Mouse (Mus musculus) G1E (cell line): ENCODE data around the gene Acbd3. TPM values are rescaled to one million over a fixed set of nuclear protein-coding genes. Genes with fewer than 3 reads are reported as not detected.
A peak's percentile ranks its signal among the peaks of the same experiment; 100 is the strongest.

Experiments used
- ATAC-seq: 2 replicates; pipeline ENCODE4 v1.8.0; 2016; ENCODE audit warnings: mild to moderate bottlenecking; ENCODE audit not compliant: insufficient number of reproducible peaks, poor library complexity, low FRiP score, severe bottlenecking; ENCODE audit errors: extremely low read depth
- DNase-seq: peaks from one replicate; pipeline ENCODE4 v3.0.0; 2012; ENCODE audit warnings: low spot score
- H3K27me3 ChIP-seq: 2 replicates; pipeline ENCODE4 v1.6.1; 2012; ENCODE audit warnings: mild to moderate bottlenecking, low read length, inconsistent platforms; ENCODE audit not compliant: insufficient read depth
- H3K36me3 ChIP-seq: replicated peaks from 2 replicates; pipeline ENCODE3; 2012; ENCODE audit warnings: mild to moderate bottlenecking, inconsistent platforms
- H3K4me1 ChIP-seq: 2 replicates; pipeline ENCODE4 v1.6.1; 2012; ENCODE audit warnings: low read depth, low read length, inconsistent platforms, mixed read lengths; ENCODE audit not compliant: insufficient read depth
- H3K4me3 ChIP-seq: 2 replicates; pipeline ENCODE4 v1.5.1; 2012; ENCODE audit warnings: low read depth, mild to moderate bottlenecking, inconsistent platforms, low read length, moderate library complexity, mixed read lengths
- H3K9me3 ChIP-seq: replicated peaks from 2 replicates; pipeline ENCODE4 v1.6.1; 2012; ENCODE audit warnings: inconsistent platforms
- CTCF ChIP-seq: IDR thresholded peaks from 2 replicates; pipeline ENCODE4 v1.5.1; 2012; ENCODE audit warnings: low read depth, low read length, inconsistent platforms, mixed read lengths
- GATA1 ChIP-seq: IDR thresholded peaks from 2 replicates; pipeline ENCODE4 v1.6.1; 2012; ENCODE audit warnings: borderline replicate concordance, low read length, inconsistent platforms, mixed read lengths
- GATA2 ChIP-seq: IDR thresholded peaks from 2 replicates; pipeline ENCODE4 v1.6.1; 2012; ENCODE audit warnings: low read depth, low read length, inconsistent platforms, borderline replicate concordance
- POLR2AphosphoS5 ChIP-seq: IDR thresholded peaks from 2 replicates; pipeline ENCODE4 v1.6.1; 2012; ENCODE audit warnings: low read depth, low read length, inconsistent platforms; ENCODE audit not compliant: insufficient replicate concordance
- TAL1 ChIP-seq: conservative IDR thresholded peaks from 2 replicates; pipeline ENCODE4 v1.6.1; 2012; ENCODE audit warnings: low read depth, low read length, inconsistent platforms, mixed read lengths
- polyA plus RNA-seq: library from polyadenylated mRNA; stranded (reverse); fragments of >175 nt; gene quantifications from 2 replicates; pipeline ENCODE4 v1.2.3, GENCODE M21; 2012
- total RNA-seq, 2 experiments: library from RNA; stranded (forward) in 1 of 2; stranded (reverse) in 1 of 2; fragments of 200-1000 nt in 1 of 2; fragments of >200 nt in 1 of 2; fragmentation: Nextera tagmentation in 1 of 2; gene quantifications; 2 replicates each; pipeline ENCODE4 v1.2.3; 2014 to 2017

The Acbd3 gene
- total RNA-seq (2014; fragmentation: Nextera tagmentation) (34.9 and 39.0 TPM in 2 replicates), total RNA-seq (2017) (47.7 and 57.1 TPM in 2 replicates), polyA plus RNA-seq (8.2 and 9.0 TPM in 2 replicates)

DNA sequence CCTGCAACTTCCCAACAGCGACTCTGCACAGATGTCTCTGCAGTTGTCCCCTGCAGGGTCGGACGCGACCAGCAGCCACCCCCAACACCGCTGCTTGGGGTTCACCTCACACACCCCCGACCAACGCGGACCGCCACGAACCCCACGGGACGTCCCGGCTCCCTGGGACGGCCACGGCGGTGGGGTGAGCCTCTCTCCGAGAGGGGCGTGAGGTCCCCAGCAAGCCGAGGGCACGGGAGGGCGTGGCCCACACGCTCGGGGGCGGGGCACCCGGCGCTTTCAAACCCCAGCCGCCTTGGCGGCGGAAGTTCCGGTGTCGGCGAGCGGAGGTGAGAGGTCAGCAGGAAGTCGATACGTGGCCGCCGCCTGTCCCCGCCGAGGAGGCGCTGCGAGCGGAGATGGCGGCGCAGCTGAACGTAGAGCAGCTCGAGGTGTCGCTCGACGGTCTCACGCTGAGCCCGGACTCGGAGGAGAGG is at the start of gene Acbd3:
TSS of gene Acbd3 (plus strand) at position 340 of the 476 bp plus-strand sequence.
- Histone ChIP-seq H3K4me1 (peaks cover 70% of the 10 kb centered on the region), H3K9me3 (no peaks in the 10 kb centered on the region)

DNA sequence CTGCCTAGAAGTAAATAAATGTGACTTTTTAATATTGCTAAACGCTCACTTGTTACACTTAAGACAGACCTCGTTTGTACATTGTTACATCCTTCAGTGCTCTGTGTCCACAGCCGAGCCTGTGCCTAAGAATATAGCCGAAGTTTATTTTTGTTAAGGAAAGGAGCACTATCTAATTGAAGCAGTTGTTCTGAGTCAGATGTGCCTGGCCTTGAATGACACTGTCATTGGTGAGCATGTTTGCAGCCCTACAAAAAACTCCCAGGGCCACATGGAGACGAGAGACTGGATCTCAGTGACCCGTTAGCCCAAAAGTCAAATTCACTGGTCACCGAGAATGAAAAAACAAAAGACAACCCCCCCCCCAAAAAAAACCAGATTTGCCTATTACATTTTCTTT is 34.6 kb upstream of the Acbd3 start:
- no peak for DNase-seq
- peaks cover under 1% of the 10 kb centered on the region for H3K27me3 ChIP-seq
- no peak for ATAC-seq
- TF ChIP-seq CTCF (no peak), GATA1 (no peak), GATA2 (no peak), TAL1 (no peak), POLR2AphosphoS5 (no peak)
- H3K9me3 ChIP-seq: no peaks in the 10 kb centered on the region
- peaks cover 57% of the 10 kb centered on the region for H3K36me3 ChIP-seq
- no peaks in the 10 kb centered on the region for H3K4me1 ChIP-seq
- no peak overlapping the region for H3K4me3 ChIP-seq

More for the DNA sequence above, at the start of gene Acbd3:
- peak; percentile 92 for DNase-seq
- TF ChIP-seq GATA1 (no peak), GATA2 (no peak)
- no peaks in the 10 kb centered on the region for H3K27me3 ChIP-seq
- peak within 1 kb of the TSS; percentile 96 for H3K4me3 ChIP-seq
- ATAC-seq: peak; percentile 58
- peaks cover 2% of the 10 kb centered on the region for H3K36me3 ChIP-seq

DNA sequence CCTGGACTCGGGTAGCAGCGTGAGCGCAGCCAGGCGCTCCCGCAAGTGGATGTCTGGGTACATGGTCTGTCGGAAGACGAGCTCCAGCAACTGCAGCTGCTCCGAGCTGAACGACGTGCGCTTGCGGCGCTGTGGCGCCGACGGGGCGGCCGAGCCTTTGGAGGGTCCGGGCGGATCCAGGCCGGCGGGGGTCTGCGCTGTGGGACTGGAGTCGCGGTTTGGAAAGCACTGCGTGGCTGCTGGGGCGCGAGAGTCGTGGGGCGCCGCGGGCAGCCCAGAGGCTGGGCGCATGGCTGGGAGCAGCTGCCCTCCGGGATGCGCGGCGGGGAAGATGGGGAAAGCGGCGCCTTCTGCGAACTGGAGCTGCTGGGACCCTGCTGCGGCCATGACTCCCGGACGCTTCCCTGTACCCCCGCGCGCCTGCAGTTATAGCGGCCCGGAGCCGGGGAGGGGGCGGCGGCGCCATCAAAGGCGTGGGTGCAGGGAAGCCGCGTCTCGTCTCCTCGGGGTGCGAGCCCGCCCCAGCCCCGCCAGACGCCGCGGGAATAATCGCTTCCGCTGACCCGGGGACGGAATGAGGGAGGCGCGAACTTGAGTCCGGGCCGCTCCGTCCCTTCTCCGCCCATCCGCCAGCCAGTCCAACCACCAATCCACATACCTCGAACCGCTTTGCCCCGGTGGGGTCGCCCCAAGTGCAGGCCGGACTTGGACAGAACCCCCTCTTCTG is 29.1 kb upstream of the Acbd3 start, which contains the start of gene Mixl1:
TSS of gene Mixl1 (minus strand) at position 409 of the 727 bp plus-strand sequence.
- DNase-seq (no peak), ATAC-seq (no peak)
- H3K9me3 ChIP-seq: 0 out of 2 replicates have a peak, but pooled peaks cover 5% of the 10 kb centered on the region
- TF ChIP-seq GATA1: no peak
- no peak for TF ChIP-seq GATA2
- TF ChIP-seq TAL1: no peak
- TF ChIP-seq POLR2AphosphoS5: no peak
- TF ChIP-seq CTCF: no peak
- H3K36me3 ChIP-seq: peaks cover 9% of the 10 kb centered on the region
- H3K4me1 ChIP-seq: no peaks in the 10 kb centered on the region
- H3K4me3 ChIP-seq: no peak within 1 kb of the TSS
- peaks cover 37% of the 10 kb centered on the region for H3K27me3 ChIP-seq

DNA sequence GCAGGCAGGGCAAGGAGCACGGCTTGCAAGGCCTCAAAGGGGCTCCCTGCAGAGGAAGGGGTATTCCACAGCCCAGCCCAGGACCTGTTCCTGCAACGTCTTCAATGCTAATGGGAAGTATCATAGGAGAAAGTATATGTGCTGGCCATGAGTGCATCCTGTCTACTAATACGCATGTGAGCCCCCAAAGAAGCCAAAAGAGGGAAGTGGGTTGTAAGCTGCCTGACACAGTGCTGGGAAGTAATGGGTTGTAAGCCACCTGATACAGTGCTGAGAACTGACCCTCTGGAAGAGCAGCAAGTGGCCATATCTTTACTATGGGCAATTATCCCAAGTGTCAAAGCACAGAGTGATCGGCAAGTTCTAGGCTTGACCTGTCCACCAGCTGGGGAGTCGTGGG is 27.8 kb upstream of the Acbd3 start:
- peaks cover 43% of the 10 kb centered on the region for H3K27me3 ChIP-seq
- H3K4me1 ChIP-seq: no peaks in the 10 kb centered on the region
- ATAC-seq (no peak), DNase-seq (no peak)
- 0 out of 2 replicates have a peak, but pooled peaks cover 5% of the 10 kb centered on the region for H3K9me3 ChIP-seq
- no peaks in the 10 kb centered on the region for H3K36me3 ChIP-seq
- no peak for TF ChIP-seq POLR2AphosphoS5
- TF ChIP-seq GATA2: no peak
- TF ChIP-seq GATA1: no peak
- TF ChIP-seq CTCF: no peak
- TF ChIP-seq TAL1: no peak
- H3K4me3 ChIP-seq: no peak overlapping the region

DNA sequence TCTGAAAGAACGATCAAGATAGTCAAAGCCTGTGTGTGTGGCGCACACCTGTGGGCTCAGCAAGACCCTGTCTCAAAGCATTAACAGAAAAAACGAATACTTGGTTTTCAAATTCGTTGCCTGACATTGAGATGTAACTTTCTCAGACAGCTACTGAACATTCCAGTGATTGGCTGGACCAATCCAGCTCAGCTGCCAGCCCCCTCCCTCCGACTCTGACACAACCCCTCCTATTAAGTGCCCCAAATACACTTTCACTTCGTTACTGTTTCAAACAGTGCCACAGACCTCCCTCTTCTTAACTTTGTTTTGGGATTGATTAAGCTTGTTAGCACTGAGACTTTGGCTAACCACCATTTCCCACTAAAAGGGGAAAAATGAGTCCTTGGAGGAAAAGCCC is 22.4 kb upstream of the Acbd3 start:
- ATAC-seq (no peak), DNase-seq (no peak)
- Histone ChIP-seq H3K4me3 (no peak overlapping the region), H3K27me3 (peaks cover 68% of the 10 kb centered on the region), H3K4me1 (peaks cover 5% of the 10 kb centered on the region; the same call in 1 of the 2 replicates), H3K9me3 (no peaks in the 10 kb centered on the region), H3K36me3 (no peaks in the 10 kb centered on the region)
- no peak for TF ChIP-seq TAL1
- no peak for TF ChIP-seq POLR2AphosphoS5
- TF ChIP-seq GATA1: no peak
- TF ChIP-seq CTCF: no peak
- TF ChIP-seq GATA2: no peak

DNA sequence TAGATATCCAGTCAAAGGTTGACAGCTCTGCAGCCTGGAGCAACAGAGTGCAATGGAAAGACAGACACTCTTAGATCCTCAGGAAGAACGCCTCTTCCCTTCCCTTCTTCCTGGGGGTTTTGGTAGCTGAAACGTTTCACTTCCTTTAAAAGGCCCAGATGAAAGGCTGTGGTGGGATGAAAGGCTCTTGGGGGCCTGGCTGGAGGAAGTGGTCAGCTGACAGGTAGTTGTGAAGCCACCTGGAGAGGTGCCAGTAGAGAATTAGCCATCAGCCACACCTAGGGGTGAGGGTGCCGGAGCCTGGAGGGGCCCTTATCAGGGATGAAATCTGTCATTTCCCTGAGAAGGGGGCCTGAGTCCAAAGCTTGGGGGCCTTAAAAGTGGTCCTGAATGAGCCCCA is 18.5 kb upstream of the Acbd3 start:
- H3K9me3 ChIP-seq: no peaks in the 10 kb centered on the region
- no peak for ATAC-seq
- peaks cover 77% of the 10 kb centered on the region for H3K27me3 ChIP-seq

More for the DNA sequence above, 18.5 kb upstream of the Acbd3 start:
- Histone ChIP-seq H3K4me3 (no peak overlapping the region), H3K36me3 (no peaks in the 10 kb centered on the region), H3K4me1 (peaks cover 15% of the 10 kb centered on the region; the same call in 1 of the 2 replicates)
- no peak for TF ChIP-seq CTCF
- TF ChIP-seq POLR2AphosphoS5: no peak
- no peak for TF ChIP-seq GATA1
- no peak for TF ChIP-seq TAL1
- DNase-seq: no peak
